Mouse (Mus musculus) kidney, postnatal 14 days (tissue): ENCODE measurements at regions not wholly inside any gene's neighbourhood (a gene's known extent, or its start where the extent isn't known, plus 50 kb on each side); places are given as distances from the start of the nearest gene placed in this dataset.
A peak's percentile ranks its signal among the peaks of the same experiment; 100 is the strongest.

Experiments used
- DNase-seq: peaks from one replicate; pipeline ENCODE4 v3.0.0; 2022; ENCODE audit warnings: mixed read lengths

DNA sequence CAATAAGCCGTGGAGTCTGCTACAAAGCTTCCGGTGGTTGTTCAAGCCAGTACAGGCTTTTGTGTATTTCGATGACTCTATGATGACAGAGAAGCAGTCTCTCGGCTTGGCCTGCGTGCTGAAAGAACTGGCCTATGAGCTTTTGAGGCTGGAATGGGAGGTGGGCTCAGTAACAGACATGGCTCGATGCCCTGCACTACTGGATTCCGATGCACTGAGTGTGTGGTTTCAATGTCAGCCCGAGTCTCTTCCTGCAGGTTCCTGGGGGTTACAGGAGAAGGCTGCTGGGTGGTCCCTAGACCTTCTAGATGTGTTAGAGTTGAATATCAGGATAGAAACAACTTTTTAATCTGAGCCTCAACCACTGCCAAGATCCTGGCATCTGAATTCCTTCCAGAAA, 53.2 kb downstream of the Gm815 start:
- DNase-seq: no peak

DNA sequence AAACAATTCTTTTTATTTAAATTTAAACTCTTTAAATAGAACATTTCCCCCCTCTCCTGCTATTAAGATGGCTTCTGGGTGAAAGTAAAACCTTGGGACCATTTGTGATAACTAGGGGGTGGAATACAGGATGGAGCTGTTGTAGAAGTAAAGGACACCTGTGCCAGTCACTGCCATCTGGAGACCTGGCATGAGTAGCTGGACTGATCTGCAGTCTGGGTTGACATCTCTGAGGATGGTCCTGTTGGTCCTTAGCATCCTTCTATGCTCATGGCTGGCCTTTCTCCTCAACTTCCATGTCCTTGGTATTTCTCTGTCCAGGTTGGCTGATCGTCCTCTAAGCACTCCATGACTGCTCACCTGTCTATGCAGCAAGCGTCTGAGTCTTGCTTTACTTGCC, 58.3 kb downstream of the Gm815 start:
- no peak for DNase-seq

GRCm38 (mm10) chr19:26946562-26946961, 60.9 kb downstream of the Gm815 start:
- no peak for DNase-seq

DNA sequence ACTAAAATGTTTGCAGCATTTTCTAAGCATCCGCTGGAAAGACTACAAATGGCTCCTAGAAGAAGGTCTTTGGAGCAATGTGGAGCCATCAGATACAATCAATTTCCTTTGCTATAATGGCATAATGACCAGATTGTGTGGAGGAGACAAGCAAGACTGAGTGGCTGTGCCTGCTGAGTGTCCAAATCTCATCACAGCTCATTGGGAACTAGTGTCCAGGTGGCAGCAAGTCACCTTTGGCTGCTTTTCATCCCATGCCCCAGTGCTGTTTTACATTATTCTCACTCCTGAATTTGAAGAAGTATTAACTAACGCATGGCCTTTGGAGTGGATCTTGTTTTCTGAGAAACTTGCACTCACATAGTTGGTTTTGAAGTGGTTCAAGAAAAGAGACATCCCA, 62.8 kb downstream of the Gm815 start:
- DNase-seq: no peak

GRCm38 (mm10) chr19:26949153-26949552, 63.5 kb downstream of the Gm815 start:
- no peak for DNase-seq

GRCm38 (mm10) chr19:26953348-26953747, 67.7 kb downstream of the Gm815 start:
- no peak for DNase-seq

GRCm38 (mm10) chr19:26966055-26966760, 80.5 kb downstream of the Gm815 start:
- no peak for DNase-seq

DNA sequence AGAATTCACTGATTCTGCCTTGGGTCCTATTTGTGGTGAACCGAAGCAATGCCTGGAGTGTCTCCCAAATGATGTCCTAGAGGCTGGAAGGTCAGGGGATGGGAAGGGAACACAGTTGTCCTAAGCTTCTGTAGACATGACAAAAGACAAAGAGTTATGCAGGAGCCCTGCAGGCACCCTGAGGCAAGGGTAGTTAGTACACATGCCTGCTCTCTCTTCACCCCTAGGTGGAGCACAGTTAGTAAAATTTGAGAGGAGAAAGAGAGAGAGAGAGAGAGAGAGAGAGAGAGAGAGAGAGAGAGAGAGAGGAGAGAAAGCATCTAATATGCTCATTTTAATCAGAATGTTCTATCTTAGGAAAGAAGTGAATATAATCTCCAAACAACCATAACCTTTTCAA, 87.4 kb downstream of the Gm815 start:
- DNase-seq: peak; percentile 8

GRCm38 (mm10) chr19:26973773-26974548, 88.3 kb downstream of the Gm815 start:
- DNase-seq: no peak

DNA sequence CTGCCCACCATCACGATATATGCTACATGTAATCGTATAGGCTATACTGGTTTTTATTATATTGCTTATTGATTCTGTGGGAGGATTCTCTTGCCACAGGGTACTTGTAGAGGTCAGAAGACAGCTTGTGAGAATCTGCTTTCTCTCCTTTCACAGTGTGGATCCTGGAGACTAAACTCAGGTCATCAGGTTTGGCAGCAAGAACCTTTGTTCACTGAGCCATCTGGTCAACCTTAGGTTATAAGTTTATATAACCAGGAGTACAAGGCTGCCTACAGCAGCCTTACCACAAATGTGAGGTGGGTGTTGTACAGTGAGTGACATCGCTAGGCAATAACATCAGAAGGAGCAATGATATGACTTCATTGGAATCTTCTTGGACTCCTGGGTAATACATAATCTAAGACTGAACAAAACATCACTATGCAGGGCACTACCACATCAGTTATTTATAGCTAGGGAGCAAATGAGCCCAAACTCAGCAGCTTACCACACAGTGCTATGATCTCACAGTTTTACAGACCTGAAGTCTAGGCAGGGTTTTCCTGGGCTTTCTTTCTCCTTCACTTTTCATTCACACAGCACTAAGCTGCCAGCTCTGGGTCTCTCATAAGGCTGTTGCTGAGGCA, 89.0 kb downstream of the Gm815 start:
- DNase-seq: no peak

DNA sequence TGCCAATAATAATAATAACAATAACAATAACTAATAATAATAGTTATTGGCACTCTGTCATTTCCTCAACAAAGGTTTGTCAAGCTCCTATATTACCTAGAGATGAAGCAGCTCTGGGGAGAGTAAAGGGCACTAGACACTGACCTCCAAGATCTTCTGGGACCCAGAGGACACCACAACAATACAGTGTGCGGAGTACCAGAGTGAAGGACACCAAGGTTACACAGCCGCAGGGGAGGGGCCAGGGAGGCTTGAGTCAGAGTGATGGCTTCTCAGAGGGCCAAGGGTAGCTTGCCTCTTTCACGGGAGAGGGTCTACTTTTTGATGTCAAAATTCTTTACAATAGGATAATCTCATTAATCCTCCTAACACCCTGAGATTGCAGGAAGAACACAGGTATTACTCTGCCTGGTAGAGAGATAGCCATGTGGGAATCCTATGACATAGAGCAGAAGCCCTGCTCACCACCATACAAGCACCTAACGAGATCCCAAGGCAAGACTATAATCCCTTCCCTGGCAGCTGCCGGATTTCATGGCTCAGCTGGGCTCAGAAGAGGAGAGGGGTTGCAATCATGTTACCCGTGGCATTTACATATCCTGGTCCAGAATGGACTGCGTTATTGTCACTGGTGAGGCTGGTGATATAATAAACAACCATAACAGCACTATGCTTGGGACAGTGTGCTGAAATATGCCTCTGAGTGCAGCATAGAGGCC, 91.1 kb downstream of the Gm815 start:
- no peak for DNase-seq

GRCm38 (mm10) chr19:26977887-26978639, 92.4 kb downstream of the Gm815 start:
- DNase-seq: peak; percentile 44

GRCm38 (mm10) chr19:26978640-26979007, 92.9 kb downstream of the Gm815 start:
- DNase-seq: no peak

DNA sequence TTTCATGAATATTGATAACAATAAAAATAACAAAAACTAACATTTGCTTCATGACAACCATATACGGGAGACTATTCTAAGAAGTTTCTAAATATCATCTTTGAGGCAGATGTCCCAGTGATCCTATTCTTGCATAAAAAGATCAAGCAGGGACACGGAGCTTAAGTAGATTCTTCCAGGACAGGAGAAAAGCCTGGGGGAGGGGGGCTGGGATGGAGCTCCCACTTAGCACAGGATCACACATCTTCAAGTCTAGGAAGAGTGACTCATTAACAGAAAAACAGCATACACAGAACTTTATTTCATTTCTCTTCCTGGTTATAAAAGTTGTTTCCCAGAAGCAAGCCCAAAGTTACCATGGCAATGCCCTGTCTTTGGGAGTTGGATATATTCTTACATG, 93.6 kb downstream of the Gm815 start:
- DNase-seq: no peak

DNA sequence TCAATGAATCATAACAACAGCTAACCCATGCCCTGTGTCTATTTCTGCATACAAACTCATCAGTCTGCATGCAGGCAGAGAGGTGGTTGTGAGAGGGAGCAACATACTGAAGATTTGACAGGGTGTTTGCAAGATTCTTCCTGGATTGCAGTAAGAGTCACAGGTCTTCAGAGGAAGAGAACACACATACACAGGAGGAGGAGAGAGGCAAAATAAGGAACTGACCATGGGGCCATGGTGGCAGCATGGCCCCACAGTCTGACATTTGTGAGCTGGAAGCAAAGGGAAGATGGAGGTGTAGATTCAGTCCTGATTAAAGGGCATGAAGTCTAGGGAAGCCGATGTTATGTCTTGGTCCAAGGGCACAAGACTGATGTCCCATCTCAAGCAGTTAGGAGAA, 101.0 kb downstream of the Gm815 start:
- DNase-seq: no peak

GRCm38 (mm10) chr19:26987197-26987596, 101.5 kb downstream of the Gm815 start:
- DNase-seq: no peak

- DNase-seq: no peak
These were observed 102.3 kb downstream of the Gm815 start for GRCm38 (mm10) chr19:26987909-26988456.

DNA sequence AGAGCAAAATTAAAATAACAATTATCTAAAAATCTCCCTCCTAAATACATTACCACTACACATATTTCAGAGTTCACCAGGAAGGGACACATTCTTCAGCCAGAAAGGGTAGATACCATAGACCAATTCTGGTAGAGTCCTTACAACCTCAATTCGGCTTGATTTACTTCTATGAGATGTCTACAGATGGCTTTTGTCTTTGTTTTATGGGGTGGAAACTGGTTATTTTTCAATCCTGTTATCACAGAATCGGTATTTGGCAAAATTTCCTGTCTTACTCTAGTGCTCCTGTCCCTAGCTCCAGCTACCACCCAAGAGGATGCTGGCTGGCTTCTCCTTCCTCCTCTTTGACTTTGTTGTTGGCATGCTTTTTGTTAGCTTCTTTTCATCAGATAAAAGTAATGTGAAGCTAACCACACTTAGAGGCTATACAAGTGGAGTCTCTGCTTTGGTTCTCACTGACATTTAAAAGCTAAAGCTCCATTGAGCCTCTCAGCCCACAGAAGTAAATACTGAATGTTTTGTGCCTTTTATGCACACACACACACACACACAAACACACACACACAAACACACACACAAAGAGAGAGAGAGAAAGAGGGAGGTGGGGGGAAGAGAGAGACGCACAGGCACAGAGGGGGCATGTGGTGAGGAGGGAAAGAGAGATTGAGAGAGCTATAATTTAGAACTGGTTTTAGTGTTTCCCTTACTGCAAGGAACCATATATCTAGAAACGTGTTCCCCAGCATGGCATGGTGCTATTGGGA, 109.1 kb downstream of the Gm815 start:
- DNase-seq: peak; percentile 9

DNA sequence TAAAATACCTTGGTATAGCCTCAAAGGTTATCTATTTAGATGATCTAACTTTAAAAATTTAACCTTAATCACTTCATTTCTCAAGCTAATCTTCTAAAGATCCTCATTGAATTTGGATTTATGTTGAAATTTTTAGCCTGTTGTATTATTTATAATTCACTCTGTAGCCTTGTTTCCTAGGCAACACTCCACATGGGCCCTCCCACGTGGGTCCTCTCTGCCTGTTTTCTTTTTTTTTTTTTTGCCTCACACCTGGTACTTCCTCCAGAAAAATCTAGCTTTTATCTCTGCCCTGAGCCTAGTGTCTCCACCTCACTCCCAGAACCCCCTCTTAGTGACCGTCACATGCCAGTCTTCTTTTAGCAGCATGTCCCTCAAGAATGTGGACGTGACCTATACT, 113.9 kb downstream of the Gm815 start:
- no peak for DNase-seq

GRCm38 (mm10) chr19:27021930-27022329, 136.2 kb downstream of the Gm815 start:
- DNase-seq: no peak

DNA sequence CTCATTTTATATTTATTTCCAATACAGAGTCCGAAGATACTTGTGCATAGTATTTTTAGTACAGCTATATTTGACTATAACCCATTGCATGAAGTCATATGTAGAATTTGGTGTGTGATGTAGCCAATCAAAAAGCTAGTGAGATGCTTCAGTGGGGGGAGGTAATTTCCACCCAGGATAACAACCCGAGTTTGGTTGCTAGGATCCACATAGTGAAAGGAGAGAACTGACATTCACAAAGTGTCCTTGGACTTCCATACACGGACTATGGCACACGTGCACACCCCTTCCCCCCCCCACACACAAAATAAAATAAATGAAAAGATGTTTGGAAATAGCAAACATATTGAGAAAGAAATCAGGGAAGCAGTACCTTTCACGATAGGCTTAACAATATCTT, 137.2 kb downstream of the Gm815 start:
- DNase-seq: no peak

- no peak for DNase-seq
These were observed 143.2 kb downstream of the Gm815 start for GRCm38 (mm10) chr19:27028834-27029233.
